ENCODE assay signal across 8 mouse cellular contexts in genomic region chr4:130861653-130862208, GRCm38 (mm10). TPM values are rescaled to one million over a fixed set of nuclear protein-coding genes. Genes with fewer than 3 reads are reported as not detected.
DNase-seq lines count a peak whose midpoint lies in the region; ATAC-seq and TF ChIP-seq lines count a peak whose summit lies in the region.

No protein-coding gene starts in this region.

- POLR2A ChIA-PET in Patski (lab: Charles Lee), result interaction anchor here (0.5 to 1.2 kb wide), 2 partner anchors 59 to 71 kb away, joined by 3 read pairs; no protein-coding TSS in a partner anchor

- H3K4me2 ChIP-seq in hindbrain, embryonic 14.5 days (replicated peaks), result peak overlapping the region; percentile 63
- peak overlapping the region; percentile 39 for H3K4me2 ChIP-seq in stomach, embryonic 14.5 days (replicated peaks; ENCODE audit: low read depth, low read length)

- no peaks in the 10 kb centered on the region for H3K36me3 ChIP-seq in hindbrain, embryonic 14.5 days (replicated peaks; ENCODE audit: control insufficient read depth, insufficient read depth)
- H3K36me3 ChIP-seq in stomach, embryonic 14.5 days (ENCODE audit: control insufficient read depth, insufficient read depth, low read length), result no peaks in the 10 kb centered on the region

- H3K9me3 ChIP-seq in hindbrain, embryonic 14.5 days (ENCODE audit: control insufficient read depth, low read length), result no peaks in the 10 kb centered on the region
- no peaks in the 10 kb centered on the region for H3K9me3 ChIP-seq in stomach, embryonic 14.5 days (ENCODE audit: control insufficient read depth, low read depth, low read length)

- H3K9ac ChIP-seq in hindbrain, embryonic 14.5 days, result peak overlapping the region; percentile 60
- no peak overlapping the region for H3K9ac ChIP-seq in stomach, embryonic 14.5 days (replicated peaks; ENCODE audit: low read depth, low read length)

- peak overlapping the region; percentile 76 for H3K27ac ChIP-seq in hindbrain, embryonic 14.5 days
- H3K27ac ChIP-seq in stomach, embryonic 14.5 days (ENCODE audit: low read length), result 0 out of 2 replicates have a peak overlapping the region, but pooled peaks have one; percentile 22

- 2% methylated on average over 30 of the region's 30 CpGs for WGBS in hindbrain, embryonic 14.5 days
- WGBS in stomach, embryonic 14.5 days, result 2% methylated on average over 30 of the region's 30 CpGs

- TF ChIP-seq CTCF in Patski (IDR thresholded peaks at IDR 0.05), result no peak

- CTCF ChIA-PET in Patski (lab: Charles Lee), result interaction anchor here (0.7 to 1.0 kb wide), 2 partner anchors 17 to 61 kb away, joined by 3 read pairs; no protein-coding TSS in a partner anchor

- peaks cover 46% of the 10 kb centered on the region for H3K4me1 ChIP-seq in hindbrain, embryonic 14.5 days (replicated peaks; ENCODE audit: control insufficient read depth, insufficient read depth, low read length)
- peaks cover 9% of the 10 kb centered on the region; the same call in 1 of the 2 replicates for H3K4me1 ChIP-seq in stomach, embryonic 14.5 days (ENCODE audit: control insufficient read depth, insufficient read depth, low read length)

- peak; percentile 75 for DNase-seq in Patski (ENCODE audit: low read depth, low spot score)
- peak; percentile 98 for DNase-seq in cerebellum, adult 9-10 months
- DNase-seq in frontal cortex, postnatal 10 days (ENCODE audit: low spot score in 2 of 2), result peak; percentile 94
- DNase-seq in hindbrain, embryonic 14.5 days (ENCODE audit: low spot score), result peak; percentile 89
- peak; percentile 82 to 86 for DNase-seq in layer of hippocampus, postnatal 25 days (ENCODE audit: extremely low spot score in 1 of 2, low spot score in 1 of 2)
- peak; percentile 66 for DNase-seq in lung, postnatal 36 days

- peak; percentile 77 for ATAC-seq in Patski
- peak; percentile 94 for ATAC-seq in hindbrain, embryonic 14.5 days (ENCODE audit: low FRiP score)
- ATAC-seq in stomach, embryonic 14.5 days (ENCODE audit: insufficient number of reproducible peaks, insufficient read depth, low FRiP score, low read depth), result peak; percentile 87
- ATAC-seq in activated CD4-positive, CD25-positive, alpha-beta regulatory T cell, adult 4 months, result no peak

- no peaks in the 10 kb centered on the region for H3K27me3 ChIP-seq in Patski
- peaks cover 11% of the 10 kb centered on the region; the same call in 1 of the 2 replicates for H3K27me3 ChIP-seq in hindbrain, embryonic 14.5 days (ENCODE audit: control insufficient read depth, insufficient read depth, low read length)
- H3K27me3 ChIP-seq in stomach, embryonic 14.5 days (ENCODE audit: control insufficient read depth, insufficient read depth, low read length), result peaks cover 4% of the 10 kb centered on the region; the same call in 1 of the 2 replicates

- in situ Hi-C loops in Patski (cut with MboI; ENCODE audit: low pct_unique_long_range_greater_than_20kb), result no loop called here

- H3K4me3 ChIP-seq in hindbrain, embryonic 14.5 days (replicated peaks; ENCODE audit: low read length), result peak overlapping the region; percentile 23
- peak overlapping the region; percentile 10 for H3K4me3 ChIP-seq in stomach, embryonic 14.5 days (ENCODE audit: low read depth, low read length)

RNA-seq across cellular contexts. Expression of gene Laptm5, which starts 51.2 kb away (rescaled TPM):
- polyA plus RNA-seq in Patski (2021), result not detected
- 35.2 and 37.4 TPM in 2 replicates for polyA plus RNA-seq in hindbrain, embryonic 14.5 days (2014; fragmentation: Nextera tagmentation; extraction: Ambion mirVana)
- 10 to 100 TPM; 37.3 to 39.6 TPM for total RNA-seq in layer of hippocampus, postnatal 25 days (2021)
- polyA plus RNA-seq in stomach, embryonic 14.5 days (2014; fragmentation: Nextera tagmentation; extraction: Ambion mirVana), result 49.4 and 50.9 TPM in 2 replicates
- 1,000 to 10,000 TPM; 1,545 to 2,139 TPM for polyA plus RNA-seq in activated CD4-positive, CD25-positive, alpha-beta regulatory T cell, adult 4 months (2017; shearing (Covaris generic))

Comparison
In these comparisons a context has a peak if more than half of its experiments do, and no peak if none do; other contexts are left out.
1. RNA of gene Laptm5, which starts 51.2 kb away (polyA plus RNA-seq): 1,545 to 2,139 TPM in activated CD4-positive, CD25-positive, alpha-beta regulatory T cell, adult 4 months, 49.4 to 50.9 TPM in stomach, embryonic 14.5 days and 35.2 to 37.4 TPM in hindbrain, embryonic 14.5 days; not detected in Patski (single experiment); every median in the first group is over 10 times any median in the second.
2. Peak in every context shown above with its lines, with median percentiles within 50 percentile points of each other: DNase-seq.